Mouse (Mus musculus) liver, embryonic 15.5 days (tissue): ENCODE measurements around the gene Supt4a. TPM values are rescaled to one million over a fixed set of nuclear protein-coding genes. Genes with fewer than 3 reads are reported as not detected.

Source experiments
- ATAC-seq: fragments of 200-750 bp; cut with Nextera tagmentation; 2 replicates; pipeline ENCODE4 v1.8.0; 2017; ENCODE audit warnings: moderate number of reproducible peaks, mild to moderate bottlenecking, moderate library complexity; ENCODE audit not compliant: insufficient read depth
- H3K27ac ChIP-seq: fragments of 300-500 bp; sonication (generic); replicated peaks from 2 replicates; pipeline ENCODE4 v1.5.1; 2015; ENCODE audit warnings: mild to moderate bottlenecking, inconsistent platforms
- H3K27me3 ChIP-seq: fragments of 300-500 bp; sonication (generic); 2 replicates; pipeline ENCODE4 v1.6.1; 2015; ENCODE audit warnings: mild to moderate bottlenecking, inconsistent platforms
- H3K36me3 ChIP-seq: fragments of 300-500 bp; sonication (generic); replicated peaks from 2 replicates; pipeline ENCODE4 v1.6.1; 2015; ENCODE audit warnings: moderate library complexity, mild to moderate bottlenecking, inconsistent platforms
- H3K4me1 ChIP-seq: fragments of 300-500 bp; sonication (generic); replicated peaks from 2 replicates; pipeline ENCODE4 v1.6.1; 2015; ENCODE audit warnings: inconsistent platforms
- H3K4me2 ChIP-seq: fragments of 300-500 bp; sonication (generic); 2 replicates; pipeline ENCODE4 v1.6.1; 2015; ENCODE audit warnings: moderate library complexity, mild to moderate bottlenecking, inconsistent platforms
- H3K4me3 ChIP-seq: fragments of 300-500 bp; sonication (generic); replicated peaks from 2 replicates; pipeline ENCODE4 v1.5.1; 2015; ENCODE audit warnings: mild to moderate bottlenecking, inconsistent platforms
- H3K9ac ChIP-seq: fragments of 300-500 bp; sonication (generic); 2 replicates; pipeline ENCODE4 v1.6.1; 2015; ENCODE audit warnings: moderate library complexity, mild to moderate bottlenecking, inconsistent platforms
- H3K9me3 ChIP-seq: fragments of 300-500 bp; sonication (generic); replicated peaks from 2 replicates; pipeline ENCODE4 v1.6.1; 2016; ENCODE audit warnings: inconsistent platforms
- WGBS: fragments of 180-500 bp; shearing (Covaris S2); methylation state at CpG from one replicate; pipeline ENCODE4 v1.1.7; 2015; ENCODE audit warnings: mixed read lengths; ENCODE audit not compliant: insufficient replicate concordance; 5-methylcytosine and 5-hydroxymethylcytosine counted together
- polyA plus RNA-seq: library from polyadenylated mRNA; unstranded; fragments of >200 nt; fragmentation: Nextera tagmentation; extraction: Ambion mirVana; gene quantifications from 2 replicates; pipeline ENCODE4 v1.2.1, GENCODE M21; 2015

Gene Supt4a
- polyA plus RNA-seq, 1 experiment from 2014 or later, result 195 TPM

DNA sequence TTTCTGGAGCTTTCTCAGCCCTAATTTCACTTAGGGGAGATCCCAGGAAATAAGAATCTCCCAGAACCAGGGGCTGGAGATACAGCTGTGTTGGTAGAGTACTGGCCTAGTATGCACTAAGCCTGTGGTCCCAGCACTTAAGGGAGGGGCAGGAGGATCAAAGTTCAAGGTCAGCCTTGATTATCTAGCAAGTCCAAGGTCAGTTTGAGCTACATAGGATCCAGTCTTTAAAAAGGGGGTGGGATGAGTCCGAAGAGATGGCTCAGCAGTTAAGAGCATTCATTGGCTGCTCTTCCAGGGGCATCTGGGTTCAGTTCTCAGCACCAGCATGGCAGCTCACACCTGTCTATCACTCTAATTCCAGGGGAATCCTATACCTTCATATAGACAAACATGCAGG lies 15.0 kb downstream of the Supt4a start:
- ATAC-seq, result no peak
- Histone ChIP-seq H3K9ac (peak overlapping the region; percentile 71), H3K9me3 (no peaks in the 10 kb centered on the region), H3K4me2 (peak overlapping the region; percentile 78), H3K4me1 (peaks cover 80% of the 10 kb centered on the region), H3K27ac (peak overlapping the region; percentile 98), H3K4me3 (peak overlapping the region; percentile 54), H3K27me3 (no peaks in the 10 kb centered on the region), H3K36me3 (peaks cover 9% of the 10 kb centered on the region)
- 29% methylated on average over 1 of the region's 1 CpGs for WGBS

DNA sequence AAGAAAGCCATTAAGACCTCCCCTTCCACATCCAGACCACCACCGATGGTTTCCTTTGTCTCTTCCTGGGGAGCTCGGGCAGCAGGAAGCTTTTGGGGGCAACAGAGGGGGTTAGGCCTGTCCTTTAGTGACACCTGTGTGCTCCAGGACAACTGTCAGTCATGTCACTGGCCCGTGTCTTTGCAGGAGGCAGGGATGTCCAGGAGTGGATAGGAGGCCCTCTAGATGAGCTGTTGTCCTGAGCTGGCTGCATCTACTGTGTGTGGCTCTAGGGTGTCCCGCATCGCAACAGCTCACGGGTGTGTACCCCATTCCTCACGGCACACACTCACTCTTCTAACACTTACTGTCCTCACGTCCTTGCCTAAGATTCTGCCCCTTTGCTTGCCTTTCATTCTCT lies 15.9 kb downstream of the Supt4a start:
- ATAC-seq, result no peak

DNA sequence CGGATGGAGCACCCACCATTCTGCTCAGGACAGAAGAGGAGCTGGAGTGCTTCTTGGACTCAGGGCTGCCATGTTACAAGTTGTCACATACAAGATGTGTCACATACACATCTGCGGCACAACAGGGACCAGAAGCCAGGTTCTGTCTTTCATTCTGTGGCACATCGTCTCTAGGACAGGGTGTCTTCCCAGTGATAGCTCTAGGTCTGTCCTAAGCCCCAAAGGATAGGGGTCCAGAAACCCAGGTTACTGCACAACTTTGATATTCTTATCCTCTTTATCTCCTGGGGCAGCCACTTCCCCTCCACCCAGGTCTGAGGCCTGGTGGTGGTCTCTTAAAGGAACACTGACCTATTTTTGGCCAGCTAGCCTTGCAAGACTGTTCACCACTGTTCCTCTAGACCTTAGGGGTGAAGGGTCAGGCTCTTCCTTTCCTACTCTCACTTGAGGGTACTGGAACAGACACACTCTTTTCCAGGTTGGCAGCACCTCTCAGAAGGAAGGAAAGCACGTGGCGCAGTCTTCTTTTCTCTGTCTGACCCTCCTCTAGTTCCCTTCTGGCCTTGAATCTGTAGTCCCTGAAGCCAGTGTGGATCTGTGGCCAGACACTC lies 16.6 kb downstream of the Supt4a start:
- 15% methylated on average over 5 of the region's 5 CpGs for WGBS
- H3K4me3 ChIP-seq, result peak overlapping the region; percentile 81
- H3K36me3 ChIP-seq, result peaks cover 22% of the 10 kb centered on the region
- peaks cover 80% of the 10 kb centered on the region for H3K4me1 ChIP-seq
- H3K27ac ChIP-seq, result peak overlapping the region; percentile 98
- H3K4me2 ChIP-seq, result peak overlapping the region; percentile 78
- peak overlapping the region; percentile 88 for H3K9ac ChIP-seq
- no peaks in the 10 kb centered on the region for H3K9me3 ChIP-seq
- H3K27me3 ChIP-seq, result no peaks in the 10 kb centered on the region
- ATAC-seq, result no peak

More for the DNA sequence above, 15.9 kb downstream of the Supt4a start:
- peaks cover 18% of the 10 kb centered on the region for H3K36me3 ChIP-seq
- H3K9me3 ChIP-seq, result no peaks in the 10 kb centered on the region
- peak overlapping the region; percentile 78 for H3K4me2 ChIP-seq
- peaks cover 79% of the 10 kb centered on the region for H3K4me1 ChIP-seq
- peak overlapping the region; percentile 81 for H3K4me3 ChIP-seq
- peak overlapping the region; percentile 98 for H3K27ac ChIP-seq
- H3K9ac ChIP-seq, result peak overlapping the region; percentile 88
- no peaks in the 10 kb centered on the region for H3K27me3 ChIP-seq
- WGBS, result 22% methylated on average over 8 of the region's 8 CpGs

DNA sequence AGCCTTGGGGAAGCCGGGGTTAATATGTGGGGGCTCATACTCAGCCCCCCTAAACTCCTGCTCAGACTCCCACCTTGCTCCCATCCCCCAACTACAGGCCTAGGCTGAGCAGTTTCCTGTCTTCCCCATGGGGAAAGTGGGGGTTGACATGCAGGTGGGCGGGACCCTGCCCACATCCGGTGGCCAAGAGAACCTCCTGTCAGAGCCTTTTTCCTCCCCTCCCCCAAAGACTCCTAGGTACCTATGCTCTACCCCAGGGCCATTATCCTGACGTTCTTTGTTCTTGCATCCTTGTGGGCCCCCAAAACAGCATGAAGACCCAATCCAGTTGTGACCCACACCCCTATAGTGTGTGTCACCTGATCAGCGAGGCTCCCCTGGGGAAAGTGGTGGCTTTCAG lies 17.3 kb downstream of the Supt4a start:
- Histone ChIP-seq H3K9me3 (no peaks in the 10 kb centered on the region), H3K9ac (peak overlapping the region; percentile 88), H3K36me3 (peaks cover 22% of the 10 kb centered on the region), H3K4me1 (peaks cover 80% of the 10 kb centered on the region), H3K4me3 (peak overlapping the region; percentile 81), H3K27me3 (0 out of 2 replicates have a peak, but pooled peaks cover under 1% of the 10 kb centered on the region), H3K4me2 (peak overlapping the region; percentile 78), H3K27ac (peak overlapping the region; percentile 98)
- no peak for ATAC-seq
- 14% methylated on average over 5 of the region's 5 CpGs for WGBS

DNA sequence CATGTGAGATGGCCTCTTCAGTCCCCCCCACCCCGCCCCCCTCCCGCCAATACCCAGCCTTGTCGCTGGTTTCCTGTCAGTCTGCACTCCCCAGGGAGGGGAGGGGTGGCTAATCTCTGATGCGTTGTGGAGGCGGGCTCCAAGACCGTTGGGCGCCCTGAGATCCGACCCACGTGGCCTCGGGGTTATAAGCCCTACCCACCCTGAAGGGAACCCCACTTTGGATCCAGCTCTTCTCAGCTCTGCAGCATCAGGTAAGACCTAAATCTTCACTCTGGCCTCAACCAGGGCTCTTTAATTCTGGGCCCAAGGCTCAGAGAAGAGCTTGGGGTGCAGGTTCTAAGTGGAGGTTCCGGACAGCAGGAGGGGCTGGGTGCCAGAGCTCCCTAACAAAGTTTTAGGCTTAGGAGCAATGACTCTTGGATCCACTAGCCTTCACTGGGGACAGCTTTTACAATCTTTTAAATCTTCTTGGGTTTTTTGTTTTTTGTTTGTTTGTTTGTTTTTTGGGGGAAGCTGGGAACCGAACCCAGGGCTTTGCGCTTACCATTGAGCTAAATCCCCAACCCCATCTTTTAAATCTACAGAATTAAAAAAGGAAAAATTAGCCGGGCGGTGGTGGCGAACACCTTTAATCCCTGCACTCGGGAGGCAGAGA lies 18.1 kb downstream of the Supt4a start:
- peak overlapping the region; percentile 81 for H3K4me3 ChIP-seq
- H3K4me2 ChIP-seq, result peak overlapping the region; percentile 78
- ATAC-seq, result peak; percentile 68
- peak overlapping the region; percentile 98 for H3K27ac ChIP-seq
- peak overlapping the region; percentile 88 for H3K9ac ChIP-seq
- peaks cover 9% of the 10 kb centered on the region for H3K27me3 ChIP-seq
- H3K4me1 ChIP-seq, result peaks cover 80% of the 10 kb centered on the region
- 11% methylated on average over 17 of the region's 17 CpGs for WGBS
- no peaks in the 10 kb centered on the region for H3K9me3 ChIP-seq
- peaks cover 22% of the 10 kb centered on the region for H3K36me3 ChIP-seq

DNA sequence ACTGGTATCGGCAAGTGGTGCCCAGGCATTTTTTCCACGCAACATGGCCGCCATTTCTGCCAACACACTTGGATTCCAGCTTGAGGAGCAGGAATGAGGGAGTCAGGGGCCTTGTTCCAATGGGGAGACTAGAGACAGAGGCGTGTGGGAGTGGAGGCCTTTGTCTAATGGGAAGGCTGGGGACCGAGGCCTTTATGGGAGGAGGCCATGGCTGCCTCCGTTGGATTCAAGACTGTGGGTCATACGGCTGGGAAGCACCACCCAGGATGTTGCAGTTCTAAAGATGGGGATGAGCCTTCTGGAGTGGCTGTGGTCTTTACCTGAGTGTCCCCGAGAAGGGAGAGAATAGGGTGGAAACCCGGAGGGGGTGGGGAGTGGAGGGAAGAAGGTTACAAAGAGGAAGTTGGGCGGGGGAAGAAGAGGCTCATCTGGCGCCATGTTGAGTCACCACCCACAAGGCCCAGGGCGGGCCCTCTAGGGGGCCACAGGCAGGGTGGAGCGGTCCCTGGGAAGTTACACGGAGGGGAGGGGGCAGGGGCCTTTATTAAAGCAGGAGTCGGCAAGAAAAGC lies 19.0 kb downstream of the Supt4a start:
- peak overlapping the region; percentile 98 for H3K27ac ChIP-seq
- no peaks in the 10 kb centered on the region for H3K9me3 ChIP-seq
- peak overlapping the region; percentile 88 for H3K9ac ChIP-seq
- peaks cover 18% of the 10 kb centered on the region for H3K27me3 ChIP-seq
- peaks cover 22% of the 10 kb centered on the region for H3K36me3 ChIP-seq
- peaks cover 74% of the 10 kb centered on the region for H3K4me1 ChIP-seq
- H3K4me3 ChIP-seq, result peak overlapping the region; percentile 81
- ATAC-seq, result peak; percentile 36
- WGBS, result 17% methylated on average over 15 of the region's 15 CpGs
- H3K4me2 ChIP-seq, result peak overlapping the region; percentile 78

DNA sequence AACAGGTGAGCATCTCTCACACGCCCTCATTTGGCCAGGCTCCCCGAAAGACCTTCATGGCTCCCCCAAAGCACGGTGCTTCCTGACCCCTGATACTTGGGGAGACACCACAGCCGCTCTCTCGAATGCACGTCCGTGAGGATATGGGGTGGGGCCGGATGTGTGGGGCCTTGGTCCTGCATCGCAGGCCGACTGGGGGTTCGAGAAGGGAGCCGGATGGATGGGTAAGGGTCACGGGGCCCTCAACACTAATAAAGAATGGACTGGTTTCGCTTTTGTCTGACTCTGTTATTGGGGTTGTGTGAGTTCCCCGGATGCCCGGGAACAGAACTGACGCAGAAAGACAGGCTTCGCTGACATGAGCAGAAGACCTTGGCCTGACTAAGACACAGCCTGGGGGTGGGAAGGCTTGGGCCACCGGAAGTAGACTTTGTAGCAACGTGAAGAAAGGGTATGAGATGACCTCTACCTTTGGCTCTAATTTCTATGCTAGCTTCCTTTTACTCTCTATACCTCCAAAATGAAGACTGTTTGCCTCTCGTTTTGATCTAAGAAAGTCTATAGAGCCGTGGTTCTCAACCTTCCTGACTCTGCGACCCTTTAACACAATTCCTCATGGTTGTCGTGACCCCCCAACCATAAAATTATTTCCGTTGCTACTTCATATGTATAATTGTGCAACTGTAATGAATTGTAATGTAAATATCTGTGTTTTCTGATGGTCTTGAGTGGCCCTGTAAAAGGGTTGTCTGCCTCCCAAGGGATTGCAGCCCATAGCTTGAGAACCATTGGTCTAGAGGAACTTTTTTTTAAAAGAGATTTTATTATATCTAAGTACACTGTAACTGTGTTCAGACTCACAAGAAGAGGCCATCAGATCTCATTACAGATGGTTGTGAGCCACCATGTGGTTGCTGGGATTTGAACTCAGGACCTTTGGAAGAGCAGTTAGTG lies 19.9 kb downstream of the Supt4a start:
- Histone ChIP-seq H3K4me1 (peaks cover 65% of the 10 kb centered on the region), H3K27ac (peak overlapping the region; percentile 98), H3K9me3 (no peaks in the 10 kb centered on the region), H3K4me3 (peak overlapping the region; percentile 81), H3K9ac (peak overlapping the region; percentile 88), H3K27me3 (peaks cover 27% of the 10 kb centered on the region), H3K36me3 (peaks cover 22% of the 10 kb centered on the region), H3K4me2 (peak overlapping the region; percentile 78)
- no peak for ATAC-seq
- 15% methylated on average over 25 of the region's 25 CpGs for WGBS

DNA sequence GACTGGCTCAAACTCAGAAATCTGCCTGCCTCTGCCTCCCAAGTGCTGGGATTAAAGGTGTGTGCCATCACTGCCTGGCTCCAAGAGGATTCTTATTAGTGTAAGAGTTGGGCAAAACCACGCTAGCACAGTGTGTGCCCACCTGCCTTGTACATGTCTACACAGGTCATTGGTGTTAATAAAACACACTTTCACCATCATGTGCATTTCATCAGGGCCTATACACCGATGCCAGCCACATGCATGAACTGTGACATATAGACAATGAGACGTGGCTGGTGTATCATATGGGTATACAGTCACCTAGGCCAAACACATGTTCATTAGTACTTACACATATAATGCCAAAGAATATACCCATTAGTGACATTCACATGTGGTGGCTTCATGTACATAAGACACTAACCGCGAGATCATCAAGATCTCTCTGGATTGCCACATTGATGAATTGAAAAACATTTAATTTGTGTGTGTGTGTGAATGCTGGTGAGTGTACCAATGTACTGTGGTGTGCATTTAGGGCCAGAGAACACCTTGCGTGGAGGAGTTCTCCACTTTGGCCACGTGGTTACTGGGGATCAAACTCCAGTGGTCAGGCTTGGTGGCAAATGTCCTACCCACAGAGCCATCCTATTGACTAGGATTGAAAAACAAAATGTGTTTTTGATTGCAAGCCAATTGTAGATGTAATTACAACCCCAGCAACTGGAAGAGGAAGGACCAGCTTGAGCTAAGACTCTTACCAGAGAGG lies 21.0 kb downstream of the Supt4a start:
- H3K36me3 ChIP-seq, result peaks cover 22% of the 10 kb centered on the region
- peak overlapping the region; percentile 81 for H3K4me3 ChIP-seq
- H3K9me3 ChIP-seq, result no peaks in the 10 kb centered on the region
- ATAC-seq, result peak; percentile 13; the same call in 1 of the 2 replicates
- peak overlapping the region; percentile 78 for H3K4me2 ChIP-seq
- WGBS, result 25% methylated on average over 7 of the region's 7 CpGs
- H3K4me1 ChIP-seq, result peaks cover 56% of the 10 kb centered on the region
- 0 out of 2 replicates have a peak overlapping the region, but pooled peaks have one; percentile 21 for H3K9ac ChIP-seq
- H3K27me3 ChIP-seq, result peaks cover 38% of the 10 kb centered on the region
- H3K27ac ChIP-seq, result peak overlapping the region; percentile 98

DNA sequence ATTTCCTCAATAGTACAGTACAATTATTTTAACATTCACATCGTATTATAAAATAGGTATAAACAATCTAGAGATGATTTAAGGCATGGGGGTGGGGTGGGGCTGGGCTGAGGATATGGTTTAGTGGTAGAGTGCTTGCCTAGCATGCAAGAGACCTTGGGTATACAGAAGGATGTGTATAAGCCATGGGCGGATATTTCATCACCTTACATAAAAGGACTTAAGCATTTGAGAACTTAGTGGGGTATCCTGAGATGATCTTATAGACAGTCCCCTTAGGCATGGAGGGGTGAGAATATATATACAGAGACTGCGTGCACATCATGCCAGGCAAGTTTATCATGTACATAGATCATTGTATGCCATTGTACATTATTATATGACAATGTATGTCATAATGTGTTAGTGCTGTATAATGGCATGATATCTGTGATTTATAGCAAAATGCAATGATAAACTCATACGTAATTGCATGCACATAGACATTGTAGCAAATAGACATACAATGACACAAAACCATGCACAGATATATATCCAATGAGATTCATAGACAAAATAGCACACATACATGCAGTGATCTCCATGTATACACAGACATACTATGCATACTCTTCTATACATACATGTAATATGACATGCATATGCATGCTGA lies 21.7 kb downstream of the Supt4a start:
- no peak overlapping the region for H3K9ac ChIP-seq
- H3K4me2 ChIP-seq, result peak overlapping the region; percentile 78; the same call in 1 of the 2 replicates
- peaks cover 45% of the 10 kb centered on the region for H3K27me3 ChIP-seq
- H3K36me3 ChIP-seq, result peaks cover 22% of the 10 kb centered on the region
- peak; percentile 16 for ATAC-seq
- peaks cover 56% of the 10 kb centered on the region for H3K4me1 ChIP-seq
- no peaks in the 10 kb centered on the region for H3K9me3 ChIP-seq
- peak overlapping the region; percentile 98 for H3K27ac ChIP-seq
- WGBS, result 18% methylated on average over 4 of the region's 4 CpGs
- H3K4me3 ChIP-seq, result no peak overlapping the region

DNA sequence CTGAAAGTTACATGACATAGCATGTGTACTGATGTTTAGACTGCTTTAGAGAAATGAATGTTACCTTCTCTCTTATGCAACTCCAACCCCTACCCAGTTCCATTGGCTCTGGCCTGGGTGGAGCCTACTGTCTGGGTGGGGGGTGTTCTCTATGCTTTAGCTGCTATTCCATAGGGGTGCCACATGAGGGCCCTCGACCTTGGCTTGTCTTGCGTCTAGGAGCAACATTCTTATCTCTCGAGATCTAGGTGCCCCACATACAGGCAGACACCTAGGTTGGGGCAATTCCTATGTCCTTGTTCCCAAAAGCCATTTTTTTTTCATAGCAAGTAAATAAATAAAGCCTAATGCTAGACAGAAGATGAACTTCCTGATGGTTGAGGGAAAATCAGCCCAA lies 22.3 kb downstream of the Supt4a start:
- Histone ChIP-seq H3K4me2 (no peak overlapping the region), H3K4me1 (peaks cover 56% of the 10 kb centered on the region), H3K27ac (peak overlapping the region; percentile 98), H3K36me3 (peaks cover 22% of the 10 kb centered on the region), H3K27me3 (peaks cover 50% of the 10 kb centered on the region), H3K4me3 (no peak overlapping the region), H3K9ac (no peak overlapping the region), H3K9me3 (no peaks in the 10 kb centered on the region)
- 1% methylated on average over 3 of the region's 3 CpGs for WGBS
- ATAC-seq, result peak; percentile 8; the same call in 1 of the 2 replicates
